Mouse (Mus musculus) lung, adult 2 months (tissue): Measurements from ENCODE around the gene Slc38a1.

ENCODE experiments used
- CTCF ChIP-seq: fragments of 200-500 bp; IDR thresholded peaks from 2 replicates; pipeline ENCODE4 v1.5.1; 2011; ENCODE audit warnings: mild to moderate bottlenecking, low read length, control low read depth; ENCODE audit not compliant: insufficient read depth
- POLR2A ChIP-seq: fragments of 200-500 bp; IDR thresholded peaks from 2 replicates; pipeline ENCODE4 v1.6.1; 2011; ENCODE audit warnings: low read depth, mild to moderate bottlenecking, control low read depth, low read length, borderline replicate concordance; ENCODE audit errors: extremely low read depth

- no peak for TF ChIP-seq CTCF
- TF ChIP-seq POLR2A: no peak
Measured at GRCm38 (mm10) chr15:96692401-96692800, 49.7 kb upstream of the Slc38a1 start.
